Mouse (Mus musculus) heart, postnatal 0 days (tissue): ENCODE measurements around the gene Cyfip2.

Experiments
- CTCF ChIP-seq: IDR thresholded peaks from 2 replicates; pipeline ENCODE4 v1.5.1; 2016; ENCODE audit warnings: antibody characterized with exemption, control low read depth, low read depth
- EP300 ChIP-seq: IDR thresholded peaks from 2 replicates; pipeline ENCODE4 v1.6.1; 2016; ENCODE audit warnings: antibody characterized with exemption, low read depth

DNA sequence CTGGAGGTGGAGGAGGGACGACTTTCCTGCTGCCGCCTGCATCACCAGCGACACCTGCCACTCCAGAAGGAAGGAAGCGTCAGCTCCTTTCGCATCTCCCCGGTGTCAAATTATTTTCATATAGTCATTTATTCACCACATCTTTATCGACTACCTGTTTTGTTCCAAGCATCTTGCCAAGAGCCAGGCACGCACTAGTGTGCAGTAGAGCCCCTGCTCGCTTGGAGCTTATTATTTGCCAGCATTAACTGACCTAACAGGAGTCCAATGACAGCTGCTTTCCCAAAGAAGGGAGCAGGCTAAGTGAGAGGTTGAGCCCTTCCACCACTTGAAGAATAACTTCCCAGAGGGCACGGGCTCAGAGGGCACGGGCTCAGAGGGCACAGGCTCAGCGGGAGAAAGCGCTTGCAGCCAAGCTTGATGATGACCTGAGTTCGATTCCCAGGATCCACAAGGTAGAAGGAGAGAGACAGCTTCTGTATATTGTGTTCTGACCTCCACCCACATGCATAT is at the start of gene Cyfip2:
- no peak for TF ChIP-seq EP300
- TF ChIP-seq CTCF, result no peak
